Mouse (Mus musculus): Measurements from ENCODE around the gene Gabbr2. TPM values are rescaled to one million over a fixed set of nuclear protein-coding genes. Genes with fewer than 3 reads are reported as not detected.

The Gabbr2 gene
- polyA plus RNA-seq, 1 experiment, result not detected

GRCm38 (mm10) chr4:46749015-46749414, 242.7 kb downstream of the Gabbr2 start:
- Histone ChIP-seq H3K4me3 (ENCODE audit: insufficient read depth, poor library complexity, severe bottlenecking) (no peak overlapping the region), H3ac (ENCODE audit: control insufficient read depth, insufficient read length, low read depth) (no peak overlapping the region), H3K79me2 (ENCODE audit: control insufficient read depth, insufficient read depth) (no peaks in the 10 kb centered on the region), H3K27me3 (ENCODE audit: control insufficient read depth, insufficient read depth, insufficient read length) (no peaks in the 10 kb centered on the region), H3K36me3 (ENCODE audit: control insufficient read depth, insufficient read depth) (no peaks in the 10 kb centered on the region), H3K79me3 (ENCODE audit: low read depth) (no peaks in the 10 kb centered on the region)
- no peak for TF ChIP-seq USF1 (IDR thresholded peaks at IDR 0.05; ENCODE audit: low read depth)
- no peak for TF ChIP-seq MAX (IDR thresholded peaks at IDR 0.05)
- no peak for TF ChIP-seq FOSL1 (IDR thresholded peaks at IDR 0.05; ENCODE audit: insufficient read depth, low read length, poor library complexity, severe bottlenecking)
- no peak for TF ChIP-seq CTCF (IDR thresholded peaks at IDR 0.05; ENCODE audit: control insufficient read depth, insufficient read depth, insufficient read length)
- TF ChIP-seq MYOD1 (IDR thresholded peaks at IDR 0.05; ENCODE audit: control insufficient read depth, insufficient read length, low read depth), result no peak

- TF ChIP-seq USF1 (IDR thresholded peaks at IDR 0.05; ENCODE audit: low read depth) (no peak), FOSL1 (IDR thresholded peaks at IDR 0.05; ENCODE audit: insufficient read depth, low read length, poor library complexity, severe bottlenecking) (no peak), CEBPB (IDR thresholded peaks at IDR 0.05; ENCODE audit: low read depth) (no peak)
- no peaks in the 10 kb centered on the region for H3K36me3 ChIP-seq (ENCODE audit: control insufficient read depth, insufficient read depth)
- H3ac ChIP-seq (ENCODE audit: control insufficient read depth, insufficient read length, low read depth), result no peak overlapping the region
Measured at GRCm38 (mm10) chr4:46747007-46747746, 244.5 kb downstream of the Gabbr2 start.

DNA sequence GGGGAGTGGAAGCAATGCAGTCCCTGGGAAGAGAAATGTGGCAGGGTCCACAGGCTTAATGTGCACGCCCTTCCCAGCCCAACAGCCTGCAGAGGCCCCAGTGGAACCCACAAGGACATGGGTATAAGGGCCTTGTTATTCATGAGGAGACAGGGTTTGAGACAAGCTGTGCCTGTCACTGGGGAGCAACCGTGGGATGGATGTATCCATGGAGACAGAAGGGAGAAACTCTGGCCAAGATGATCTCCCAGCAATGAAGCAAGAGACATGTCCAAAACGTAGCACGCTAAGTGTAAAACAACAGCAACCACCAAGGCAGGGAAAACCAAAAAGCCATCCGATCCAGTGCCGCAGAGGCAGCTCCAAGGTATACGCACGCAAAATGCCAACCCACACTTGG, 246.1 kb downstream of the Gabbr2 start:
- Histone ChIP-seq H3K27me3 (ENCODE audit: control insufficient read depth, insufficient read depth, insufficient read length) (no peaks in the 10 kb centered on the region), H3K79me3 (ENCODE audit: low read depth) (no peaks in the 10 kb centered on the region)
- no peak for TF ChIP-seq USF1 (IDR thresholded peaks at IDR 0.05; ENCODE audit: low read depth)
- TF ChIP-seq MYOG (IDR thresholded peaks at IDR 0.05; ENCODE audit: control insufficient read depth, extremely low read depth, insufficient read length), result no peak
- TF ChIP-seq CEBPB (IDR thresholded peaks at IDR 0.05; ENCODE audit: low read depth), result no peak
- TF ChIP-seq MAX (IDR thresholded peaks at IDR 0.05), result no peak

More at GRCm38 (mm10) chr4:46747007-46747746, 244.5 kb downstream of the Gabbr2 start:
- H3K4me3 ChIP-seq (ENCODE audit: insufficient read depth, poor library complexity, severe bottlenecking), result no peak overlapping the region
- H3K27me3 ChIP-seq (ENCODE audit: control insufficient read depth, insufficient read depth, insufficient read length), result no peaks in the 10 kb centered on the region
- H3K79me3 ChIP-seq (ENCODE audit: low read depth), result no peaks in the 10 kb centered on the region
- no peaks in the 10 kb centered on the region for H3K79me2 ChIP-seq (ENCODE audit: control insufficient read depth, insufficient read depth)

DNA sequence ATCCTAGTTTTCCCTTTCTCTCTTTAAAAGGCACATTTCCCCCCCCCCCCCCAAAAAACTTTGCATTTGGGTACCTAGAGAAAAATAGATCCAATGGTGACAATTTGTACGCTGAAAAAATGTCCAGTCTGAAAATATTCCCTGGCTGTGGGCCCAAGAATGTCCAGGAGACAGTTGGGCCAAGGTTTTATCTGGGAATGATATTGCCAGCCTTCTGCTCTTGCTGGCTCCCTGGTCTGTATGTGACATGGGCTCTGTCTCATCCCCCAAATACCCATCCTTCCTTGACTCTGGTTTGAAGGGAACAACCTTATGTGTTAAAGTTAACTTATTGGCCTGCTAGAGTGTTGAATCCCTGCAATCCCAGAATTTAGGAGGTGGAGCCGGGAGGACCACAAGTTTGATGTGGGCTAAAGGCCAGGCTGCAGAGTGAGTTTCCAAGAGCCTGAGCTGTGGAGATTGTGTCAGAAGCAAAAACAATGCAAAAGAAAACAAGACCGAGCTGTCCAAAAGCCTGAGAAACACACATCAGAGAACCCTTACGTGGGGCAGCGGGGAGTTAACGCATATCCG, 247.0 kb downstream of the Gabbr2 start:
- H3K27me3 ChIP-seq (ENCODE audit: control insufficient read depth, insufficient read depth, insufficient read length), result no peaks in the 10 kb centered on the region
- no peaks in the 10 kb centered on the region for H3K79me3 ChIP-seq (ENCODE audit: low read depth)
- no peaks in the 10 kb centered on the region for H3K79me2 ChIP-seq (ENCODE audit: control insufficient read depth, insufficient read depth)
- H3K36me3 ChIP-seq (ENCODE audit: control insufficient read depth, insufficient read depth), result no peaks in the 10 kb centered on the region
- H3K4me3 ChIP-seq (ENCODE audit: insufficient read depth, poor library complexity, severe bottlenecking), result no peak overlapping the region
- H3ac ChIP-seq (ENCODE audit: control insufficient read depth, insufficient read length, low read depth), result no peak overlapping the region
- TF ChIP-seq MAX (IDR thresholded peaks at IDR 0.05) (no peak), MYOG (IDR thresholded peaks at IDR 0.05; ENCODE audit: control insufficient read depth, extremely low read depth, insufficient read length) (no peak), CTCF (IDR thresholded peaks at IDR 0.05; ENCODE audit: control insufficient read depth, insufficient read depth, insufficient read length) (no peak), CEBPB (IDR thresholded peaks at IDR 0.05; ENCODE audit: low read depth) (no peak), FOSL1 (IDR thresholded peaks at IDR 0.05; ENCODE audit: insufficient read depth, low read length, poor library complexity, severe bottlenecking) (no peak)

More for the DNA sequence above, 246.1 kb downstream of the Gabbr2 start:
- Histone ChIP-seq H3K4me3 (ENCODE audit: insufficient read depth, poor library complexity, severe bottlenecking) (no peak overlapping the region), H3K79me2 (ENCODE audit: control insufficient read depth, insufficient read depth) (no peaks in the 10 kb centered on the region), H3ac (ENCODE audit: control insufficient read depth, insufficient read length, low read depth) (no peak overlapping the region), H3K36me3 (ENCODE audit: control insufficient read depth, insufficient read depth) (no peaks in the 10 kb centered on the region)

GRCm38 (mm10) chr4:46742601-46743000, 249.1 kb downstream of the Gabbr2 start:
- H3ac ChIP-seq (ENCODE audit: control insufficient read depth, insufficient read length, low read depth), result no peak overlapping the region
- no peaks in the 10 kb centered on the region for H3K36me3 ChIP-seq (ENCODE audit: control insufficient read depth, insufficient read depth)
- H3K79me2 ChIP-seq (ENCODE audit: control insufficient read depth, insufficient read depth), result no peaks in the 10 kb centered on the region
- no peak for TF ChIP-seq MAX (IDR thresholded peaks at IDR 0.05)
- no peak for TF ChIP-seq USF1 (IDR thresholded peaks at IDR 0.05; ENCODE audit: low read depth)
- TF ChIP-seq MYOD1 (IDR thresholded peaks at IDR 0.05; ENCODE audit: control insufficient read depth, insufficient read length, low read depth), result no peak
- TF ChIP-seq CTCF (IDR thresholded peaks at IDR 0.05; ENCODE audit: control insufficient read depth, insufficient read depth, insufficient read length), result no peak
- TF ChIP-seq MYOG (IDR thresholded peaks at IDR 0.05; ENCODE audit: control insufficient read depth, extremely low read depth, insufficient read length), result no peak
- TF ChIP-seq CEBPB (IDR thresholded peaks at IDR 0.05; ENCODE audit: low read depth), result no peak
- H3K79me3 ChIP-seq (ENCODE audit: low read depth), result no peaks in the 10 kb centered on the region
- H3K27me3 ChIP-seq (ENCODE audit: control insufficient read depth, insufficient read depth, insufficient read length), result no peaks in the 10 kb centered on the region
- H3K4me3 ChIP-seq (ENCODE audit: insufficient read depth, poor library complexity, severe bottlenecking), result no peak overlapping the region

DNA sequence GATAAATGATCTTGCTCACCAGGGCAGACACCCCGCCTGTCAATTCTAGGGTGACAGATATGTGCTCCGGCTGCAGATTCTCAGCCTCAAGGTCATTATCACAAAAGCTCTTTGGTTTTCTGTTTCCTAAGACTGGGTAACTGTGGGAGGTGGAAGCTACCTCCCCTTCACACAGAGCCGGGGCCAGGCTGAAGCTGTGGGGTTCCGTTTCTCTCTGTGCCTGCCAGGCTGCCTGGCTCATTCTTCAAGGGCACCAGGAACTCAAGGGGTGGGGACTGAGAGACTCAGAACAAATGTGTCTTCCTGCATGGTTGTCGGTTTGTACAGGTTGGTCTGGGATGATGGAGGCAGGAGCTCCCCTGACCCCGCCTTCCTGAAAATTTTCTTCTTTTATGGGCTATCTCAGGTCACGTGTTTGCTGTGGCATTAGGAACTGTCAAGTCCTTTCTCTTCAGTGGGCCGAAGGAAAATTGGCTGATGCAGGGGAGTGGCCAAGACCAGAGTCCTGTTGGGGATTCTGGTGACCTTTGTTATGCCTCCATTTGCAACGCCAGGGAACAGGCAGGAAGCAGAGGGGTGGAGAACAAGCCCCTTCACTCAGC, 254.7 kb downstream of the Gabbr2 start:
- H3ac ChIP-seq (ENCODE audit: control insufficient read depth, insufficient read length, low read depth), result no peak overlapping the region
- no peak for TF ChIP-seq CEBPB (IDR thresholded peaks at IDR 0.05; ENCODE audit: low read depth)
- TF ChIP-seq MYOG (IDR thresholded peaks at IDR 0.05; ENCODE audit: control insufficient read depth, extremely low read depth, insufficient read length), result no peak
- TF ChIP-seq CTCF (IDR thresholded peaks at IDR 0.05; ENCODE audit: control insufficient read depth, insufficient read depth, insufficient read length), result no peak
- no peak for TF ChIP-seq MYOD1 (IDR thresholded peaks at IDR 0.05; ENCODE audit: control insufficient read depth, insufficient read length, low read depth)
- TF ChIP-seq MAX (IDR thresholded peaks at IDR 0.05), result no peak
- TF ChIP-seq FOSL1 (IDR thresholded peaks at IDR 0.05; ENCODE audit: insufficient read depth, low read length, poor library complexity, severe bottlenecking), result no peak
- no peak for TF ChIP-seq USF1 (IDR thresholded peaks at IDR 0.05; ENCODE audit: low read depth)
- H3K36me3 ChIP-seq (ENCODE audit: control insufficient read depth, insufficient read depth), result no peaks in the 10 kb centered on the region
- no peaks in the 10 kb centered on the region for H3K79me2 ChIP-seq (ENCODE audit: control insufficient read depth, insufficient read depth)
- no peaks in the 10 kb centered on the region for H3K27me3 ChIP-seq (ENCODE audit: control insufficient read depth, insufficient read depth, insufficient read length)
- no peak overlapping the region for H3K4me3 ChIP-seq (ENCODE audit: insufficient read depth, poor library complexity, severe bottlenecking)
- no peaks in the 10 kb centered on the region for H3K79me3 ChIP-seq (ENCODE audit: low read depth)

All from C2C12 (cell line).